Mouse (Mus musculus) inflammation-experienced regulatory T-cells, adult 6 months (primary cell): ENCODE measurements around the gene Slc7a12. TPM values are rescaled to one million over a fixed set of nuclear protein-coding genes. Genes with fewer than 3 reads are reported as not detected.

Experiments used
- ATAC-seq: one replicate; pipeline ENCODE4 v1.8.0; 2017
- polyA plus RNA-seq, 3 experiments: library from polyadenylated mRNA; unstranded; fragments of 100-300 nt; shearing (Covaris generic); gene quantifications; one replicate each; pipeline ENCODE4 v1.2.1; 2017

The Slc7a12 gene
- polyA plus RNA-seq: not detected

DNA sequence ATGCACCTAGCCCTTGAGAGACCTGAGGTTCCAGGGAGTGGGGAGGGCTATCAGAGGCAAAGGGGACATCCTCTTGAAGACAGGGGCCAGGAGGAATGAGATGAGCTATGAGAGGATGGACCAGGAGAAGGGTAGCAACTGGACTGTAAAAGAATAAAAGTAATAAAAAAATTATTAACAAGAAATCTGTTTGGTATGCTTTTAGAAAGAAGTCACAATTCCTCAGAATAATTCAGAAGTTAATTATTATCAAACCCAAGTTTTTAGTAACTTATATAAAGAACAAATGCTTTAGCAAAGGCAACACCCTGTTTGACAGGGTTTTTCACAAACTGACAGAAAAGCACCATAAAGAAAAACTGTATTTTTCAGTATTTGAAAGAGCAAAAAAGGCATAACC lies at the start of gene Slc7a12:
Slc7a12 (plus strand) TSS at position 301 of the 400 bp plus-strand sequence.
- no peak for ATAC-seq

DNA sequence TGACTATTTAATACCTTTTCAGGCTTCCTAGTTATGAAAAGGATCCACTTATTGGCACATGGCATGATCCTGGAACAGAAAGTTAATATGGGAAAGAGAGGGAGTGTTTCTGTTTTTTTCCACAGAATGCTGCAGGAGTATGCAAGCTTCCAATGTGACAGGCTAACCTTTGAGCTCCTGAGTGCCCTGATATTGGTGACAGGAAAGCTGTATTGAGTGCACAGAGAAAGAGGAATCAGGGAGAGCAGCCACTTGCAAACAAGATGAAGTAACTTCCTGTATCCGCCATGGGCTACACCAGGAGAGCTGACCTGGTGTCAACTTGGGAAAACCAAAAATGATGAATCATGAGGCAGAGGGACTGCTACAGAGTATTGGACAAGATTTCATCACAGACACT lies 48.1 kb upstream of the Slc7a12 start:
- ATAC-seq: no peak

DNA sequence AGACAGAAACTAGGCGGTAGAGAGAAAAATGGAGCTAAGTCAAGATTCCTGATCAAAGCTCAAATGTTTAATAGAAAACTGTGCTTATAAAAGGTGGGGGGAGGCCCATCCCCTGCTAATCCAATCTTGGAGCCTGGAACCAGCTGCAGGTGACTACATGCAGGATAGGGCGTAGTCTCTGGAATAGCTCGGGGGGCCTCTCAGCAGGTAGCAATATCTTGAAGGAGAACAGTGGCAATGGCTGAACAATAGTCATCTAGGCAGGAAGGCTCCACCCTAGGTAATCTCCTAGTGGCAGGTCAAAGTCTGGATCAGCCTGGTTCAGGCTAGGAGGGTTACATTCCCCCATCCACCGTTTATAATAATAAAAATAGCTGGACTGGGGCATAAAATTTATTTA lies 34.5 kb upstream of the Slc7a12 start:
- ATAC-seq: no peak

DNA sequence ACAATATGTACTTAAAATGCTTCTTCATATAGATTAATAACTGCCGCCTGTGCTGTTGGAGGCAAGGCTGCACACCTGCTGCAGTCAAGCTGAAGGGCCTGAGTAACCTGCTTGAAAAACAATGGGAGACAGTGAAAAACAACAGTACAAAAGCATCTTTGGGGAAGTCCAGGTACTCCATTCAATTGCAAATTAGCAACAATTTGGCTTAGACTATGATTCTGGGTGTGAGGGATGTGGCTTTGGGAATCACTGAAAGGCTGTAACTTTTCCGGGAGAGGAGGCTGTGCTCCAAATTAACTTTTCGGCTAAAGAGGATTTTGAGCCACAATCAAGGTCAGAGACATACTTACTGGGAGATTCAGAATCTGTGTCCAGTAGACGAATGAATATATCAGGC lies 33.8 kb upstream of the Slc7a12 start:
- no peak for ATAC-seq

Other genes starting within 250 kb of the Slc7a12 start
- gene 1810022K09Rik, start 130.6 kb downstream of the Slc7a12 start, polyA plus RNA-seq: 100 to 1,000 TPM; 207 to 257 (median 233) TPM
- gene Car13, start 161.0 kb downstream of the Slc7a12 start, polyA plus RNA-seq: under 1 TPM in 2 of 3 experiments, not detected in 1; 0.34 to 0.72 TPM